Mouse (Mus musculus): ENCODE measurements around the gene Nkx1-2.

- no peak for TF ChIP-seq CTCF (IDR thresholded peaks at IDR 0.05; ENCODE audit: borderline replicate concordance, insufficient read depth, low read depth, low read length)
- TF ChIP-seq POLR2A (IDR thresholded peaks at IDR 0.05; ENCODE audit: borderline replicate concordance, insufficient read depth, low read length), result no peak
Observed at GRCm38 (mm10) chr7:132547126-132547525, 52.3 kb downstream of the Nkx1-2 start.
